Comparison of ENCODE assay signal across 9 mouse cellular contexts in the genomic region with DNA sequence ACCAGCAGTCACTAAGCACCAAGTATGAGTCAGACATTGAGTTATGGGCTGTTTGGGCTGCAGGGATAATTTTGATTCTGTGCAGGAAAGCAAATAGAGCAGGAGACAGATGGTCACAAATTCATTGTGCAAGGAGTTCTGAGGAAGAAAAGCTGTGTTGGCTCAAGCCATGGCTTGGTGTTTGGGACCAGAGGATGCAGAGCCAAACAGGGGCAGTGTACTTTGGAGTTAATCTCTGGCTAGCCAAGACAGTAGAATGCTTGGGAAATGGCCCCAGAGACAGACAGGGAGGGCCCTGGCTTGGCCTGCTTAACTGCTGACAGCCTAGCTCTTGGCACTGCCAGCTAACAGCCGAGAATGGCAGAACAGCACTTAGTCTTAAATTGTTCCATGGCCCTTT.
DNase-seq lines count a peak whose midpoint lies in the region; ATAC-seq and TF ChIP-seq lines count a peak whose summit lies in the region.
"Had no signal": no experiment of that assay in that cellular context is flagged by ENCODE, and none has a peak within 500 bp of the region (broad histone marks: within the 10 kb centered on the region; RNA-seq: fewer than 3 reads in every experiment).

No protein-coding gene starts in this region.

- no peaks in the 10 kb centered on the region for H3K9me3 ChIP-seq in midbrain, embryonic 14.5 days (ENCODE audit: control insufficient read depth, low read length)
- no peaks in the 10 kb centered on the region for H3K9me3 ChIP-seq in midbrain, embryonic 11.5 days (ENCODE audit: control insufficient read depth, low read length)
- H3K9me3 ChIP-seq in forebrain, postnatal 0 days (ENCODE audit: low read length), result no peaks in the 10 kb centered on the region
- H3K9me3 ChIP-seq: neural tube, embryonic 12.5 days had no signal

- H3K27me3 ChIP-seq in midbrain, embryonic 14.5 days (ENCODE audit: control insufficient read depth, insufficient read depth, low read length), result no peaks in the 10 kb centered on the region
- no peaks in the 10 kb centered on the region for H3K27me3 ChIP-seq in midbrain, embryonic 11.5 days (ENCODE audit: control insufficient read depth, insufficient read depth, low read length)
- no peaks in the 10 kb centered on the region for H3K27me3 ChIP-seq in forebrain, postnatal 0 days (ENCODE audit: insufficient read depth, low read length)
- H3K27me3 ChIP-seq: neural tube, embryonic 12.5 days had no signal

- no peak overlapping the region for H3K4me3 ChIP-seq in midbrain, embryonic 14.5 days (replicated peaks; ENCODE audit: low read depth, low read length)
- no peak overlapping the region for H3K4me3 ChIP-seq in midbrain, embryonic 11.5 days (ENCODE audit: low read depth, low read length)
- H3K4me3 ChIP-seq in forebrain, postnatal 0 days (ENCODE audit: low read depth, low read length), result no peak overlapping the region
- H3K4me3 ChIP-seq: neural tube, embryonic 12.5 days had no signal

- H3K27ac ChIP-seq in midbrain, embryonic 14.5 days (replicated peaks; ENCODE audit: low read depth, low read length), result no peak overlapping the region
- H3K27ac ChIP-seq in midbrain, embryonic 11.5 days (ENCODE audit: low read depth, low read length), result no peak overlapping the region
- no peak overlapping the region for H3K27ac ChIP-seq in forebrain, postnatal 0 days (ENCODE audit: low read depth, low read length)
- H3K27ac ChIP-seq: neural tube, embryonic 12.5 days had no signal

- no peaks in the 10 kb centered on the region for H3K36me3 ChIP-seq in midbrain, embryonic 14.5 days (ENCODE audit: control insufficient read depth, insufficient read depth, low read length)
- H3K36me3 ChIP-seq in midbrain, embryonic 11.5 days (ENCODE audit: control insufficient read depth, insufficient read depth, low read length), result no peaks in the 10 kb centered on the region
- H3K36me3 ChIP-seq in forebrain, postnatal 0 days (ENCODE audit: insufficient read depth), result no peaks in the 10 kb centered on the region
- H3K36me3 ChIP-seq: neural tube, embryonic 12.5 days had no signal

- no peak for ATAC-seq in midbrain, embryonic 14.5 days (ENCODE audit: low FRiP score, low TSS enrichment)
- ATAC-seq in midbrain, embryonic 11.5 days (ENCODE audit: low FRiP score), result no peak
- ATAC-seq in forebrain, postnatal 0 days, result peak; percentile 92

- H3K4me2 ChIP-seq in midbrain, embryonic 14.5 days (ENCODE audit: low read length), result no peak overlapping the region
- no peak overlapping the region for H3K4me2 ChIP-seq in midbrain, embryonic 11.5 days
- no peak overlapping the region for H3K4me2 ChIP-seq in forebrain, postnatal 0 days (ENCODE audit: low read depth)
- H3K4me2 ChIP-seq: neural tube, embryonic 12.5 days had no signal

- peak; percentile 14 for DNase-seq in midbrain, embryonic 14.5 days
- DNase-seq in midbrain, embryonic 11.5 days (ENCODE audit: low spot score, missing footprints), result no peak
- DNase-seq in forebrain, postnatal 0 days, result peak; percentile 72
- peak; percentile 44 to 58 for DNase-seq in layer of hippocampus, postnatal 36 days
- DNase-seq in skeletal muscle tissue, adult 2 months (ENCODE audit: low read depth, low spot score), result peak; percentile 10
- DNase-seq in ovary, postnatal 36 days (ENCODE audit: low spot score), result no peak
- no peak for DNase-seq in spleen, adult 18-20 months
- no peak for DNase-seq in embryo, embryonic 9.5 days (ENCODE audit: extremely low spot score)

- WGBS in midbrain, embryonic 14.5 days, result 73% methylated on average over 1 of the region's 1 CpGs
- 71% methylated on average over 1 of the region's 1 CpGs for WGBS in midbrain, embryonic 11.5 days
- 30% methylated on average over 1 of the region's 1 CpGs for WGBS in forebrain, postnatal 0 days

- H3K9ac ChIP-seq in midbrain, embryonic 14.5 days (replicated peaks; ENCODE audit: low read length), result no peak overlapping the region
- no peak overlapping the region for H3K9ac ChIP-seq in midbrain, embryonic 11.5 days (ENCODE audit: low read length)
- no peak overlapping the region for H3K9ac ChIP-seq in forebrain, postnatal 0 days
- H3K9ac ChIP-seq: neural tube, embryonic 12.5 days had no signal

- H3K4me1 ChIP-seq in midbrain, embryonic 14.5 days (ENCODE audit: control insufficient read depth, insufficient read depth, low read length), result no peaks in the 10 kb centered on the region
- H3K4me1 ChIP-seq in midbrain, embryonic 11.5 days (ENCODE audit: control insufficient read depth, insufficient read depth, low read length), result no peaks in the 10 kb centered on the region
- H3K4me1 ChIP-seq in forebrain, postnatal 0 days (ENCODE audit: insufficient read depth), result no peaks in the 10 kb centered on the region
- H3K4me1 ChIP-seq: neural tube, embryonic 12.5 days had no signal

- no peak for TF ChIP-seq CTCF in forebrain, postnatal 0 days (IDR thresholded peaks at IDR 0.05; ENCODE audit: low read depth)

Comparison
In these comparisons a context has a peak if more than half of its experiments do, and no peak if none do; other contexts are left out.
1. DNase-seq: peak in midbrain, embryonic 14.5 days (single experiment), forebrain, postnatal 0 days (single experiment), layer of hippocampus, postnatal 36 days (2 of 2) and skeletal muscle tissue, adult 2 months (single experiment); none in midbrain, embryonic 11.5 days (single experiment), ovary, postnatal 36 days (single experiment), spleen, adult 18-20 months (0 of 2) and embryo, embryonic 9.5 days (single experiment).